Mouse (Mus musculus) myocyte (in vitro differentiated cells): Measurements from ENCODE around the gene Trpc3.

Experiments
- MAX ChIP-seq: IDR thresholded peaks from one replicate; pipeline ENCODE4 v1.6.1; 2011; ENCODE audit warnings: low read depth, mild to moderate bottlenecking, control low read depth
- POLR2A ChIP-seq: IDR thresholded peaks from one replicate; pipeline ENCODE4 v1.6.1; 2011; ENCODE audit warnings: low read depth, mild to moderate bottlenecking, control low read depth, moderate library complexity; ENCODE audit not compliant: insufficient read length

DNA sequence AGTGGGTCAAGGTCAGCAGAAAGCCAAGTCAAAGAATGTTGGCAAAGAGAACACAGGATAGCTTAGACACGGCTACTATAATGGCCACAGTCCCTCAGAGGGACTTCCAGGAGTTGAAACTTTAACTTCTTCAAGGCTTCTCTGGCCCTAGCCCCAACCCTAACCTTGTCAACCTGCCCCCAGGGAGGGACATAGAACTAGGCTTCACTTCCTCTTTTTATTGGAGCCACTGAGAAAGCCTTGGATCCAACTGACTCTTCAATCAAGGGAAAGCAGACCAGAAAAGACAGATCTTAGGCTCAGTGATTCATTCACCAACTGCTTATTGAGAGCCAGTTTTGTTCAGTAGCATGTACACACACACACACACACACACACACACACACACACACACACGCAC, 63.2 kb downstream of the Trpc3 start:
- TF ChIP-seq POLR2A (no peak), MAX (no peak)
